Mouse (Mus musculus) midbrain, postnatal 0 days (tissue): ENCODE measurements around the gene Sstr4. TPM values are rescaled to one million over a fixed set of nuclear protein-coding genes. Genes with fewer than 3 reads are reported as not detected.

Experiments used
- ATAC-seq: fragments of 200-750 bp; cut with Nextera tagmentation; 2 replicates; pipeline ENCODE4 v1.8.0; 2017; ENCODE audit warnings: moderate number of reproducible peaks, mild to moderate bottlenecking, moderate TSS enrichment, moderate library complexity; ENCODE audit not compliant: low FRiP score
- DNase-seq: peaks from one replicate; pipeline ENCODE4 v3.0.0-alpha.2; 2015; ENCODE audit warnings: low spot score
- H3K27ac ChIP-seq: fragments of 300-500 bp; sonication (generic); 2 replicates; pipeline ENCODE4 v1.5.1; 2014; ENCODE audit warnings: low read depth, mild to moderate bottlenecking, low read length, mixed read lengths
- H3K27me3 ChIP-seq: fragments of 300-500 bp; sonication (generic); 2 replicates; pipeline ENCODE4 v1.6.1; 2014; ENCODE audit warnings: low read length, control low read depth, mixed read lengths; ENCODE audit not compliant: insufficient read depth
- H3K36me3 ChIP-seq: fragments of 300-500 bp; sonication (generic); 2 replicates; pipeline ENCODE4 v1.6.1; 2014; ENCODE audit warnings: low read length, control low read depth, mixed read lengths; ENCODE audit not compliant: insufficient read depth
- H3K4me1 ChIP-seq: fragments of 300-500 bp; sonication (generic); 2 replicates; pipeline ENCODE4 v1.6.1; 2014; ENCODE audit warnings: mild to moderate bottlenecking, control low read depth, antibody characterized with exemption, low read length, mixed read lengths; ENCODE audit not compliant: insufficient read depth
- H3K4me2 ChIP-seq: fragments of 300-500 bp; sonication (generic); 2 replicates; pipeline ENCODE4 v1.6.1; 2014; ENCODE audit warnings: low read depth, mild to moderate bottlenecking, low read length, mixed read lengths; ENCODE audit not compliant: poor library complexity, severe bottlenecking
- H3K4me3 ChIP-seq: fragments of 300-500 bp; sonication (generic); 2 replicates; pipeline ENCODE4 v1.5.1; 2014; ENCODE audit warnings: low read depth, mild to moderate bottlenecking, low read length, moderate library complexity
- H3K9ac ChIP-seq: fragments of 300-500 bp; sonication (generic); replicated peaks from 2 replicates; pipeline ENCODE4 v1.6.1; 2014; ENCODE audit warnings: mild to moderate bottlenecking, low read length, moderate library complexity, mixed read lengths; ENCODE audit not compliant: poor library complexity, severe bottlenecking
- H3K9me3 ChIP-seq: fragments of 300-500 bp; sonication (generic); 2 replicates; pipeline ENCODE4 v1.6.1; 2016; ENCODE audit warnings: low read length, control low read depth
- CTCF ChIP-seq: IDR thresholded peaks from 2 replicates; pipeline ENCODE4 v1.5.1; 2016; ENCODE audit warnings: antibody characterized with exemption, mild to moderate bottlenecking
- WGBS: fragments of 180-500 bp; shearing (Covaris S2); extraction: QIAGEN DNeasy Blood & Tissue Kit; methylation state at CpG from one replicate; pipeline ENCODE4 v1.1.7; 2014; 5-methylcytosine and 5-hydroxymethylcytosine counted together
- polyA plus RNA-seq: library from polyadenylated mRNA; unstranded; fragments of >200 nt; fragmentation: Nextera tagmentation; extraction: Ambion mirVana; gene quantifications from 2 replicates; pipeline ENCODE4 v1.2.1, GENCODE M21; 2015
- total RNA-seq: library from RNA; depleted of rRNA; stranded (reverse); fragments of >200 nt; gene quantifications from 2 replicates; pipeline ENCODE4 v1.2.3, GENCODE M21; 2014

Sstr4 gene
- total and polyA plus RNA-seq, 2 experiments from 2014 or later, result 2.7 to 14.0 TPM

DNA sequence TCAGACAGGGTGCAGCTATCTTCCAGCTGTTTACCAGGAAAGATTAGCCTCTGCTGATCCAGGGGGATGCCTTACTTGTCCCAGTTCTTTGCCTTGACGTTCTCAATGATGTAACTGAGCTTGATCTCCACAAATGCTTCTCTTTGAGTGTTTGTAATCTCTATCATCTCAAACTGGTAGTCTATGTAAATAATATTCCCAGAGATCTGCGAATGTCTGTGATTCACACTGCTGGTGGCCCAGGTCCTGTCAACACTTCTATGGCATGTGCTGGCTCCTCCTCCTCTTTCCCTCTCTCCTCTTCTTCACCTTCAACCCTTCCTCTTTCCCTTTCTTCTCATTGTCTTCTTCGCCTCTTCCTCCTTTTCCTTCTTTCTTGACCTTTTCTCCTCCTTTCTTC, 24.0 kb downstream of the Sstr4 start:
- no peak for ATAC-seq
- no peaks in the 10 kb centered on the region for H3K4me1 ChIP-seq
- H3K36me3 ChIP-seq, result no peaks in the 10 kb centered on the region
- no peak overlapping the region for H3K27ac ChIP-seq
- H3K27me3 ChIP-seq, result no peaks in the 10 kb centered on the region; the same call in 1 of the 2 replicates
- 71% methylated on average over 3 of the region's 3 CpGs for WGBS
- no peak overlapping the region for H3K4me2 ChIP-seq
- no peak overlapping the region for H3K9ac ChIP-seq
- no peak overlapping the region for H3K4me3 ChIP-seq
- DNase-seq, result no peak
- TF ChIP-seq CTCF, result no peak
- no peaks in the 10 kb centered on the region for H3K9me3 ChIP-seq

DNA sequence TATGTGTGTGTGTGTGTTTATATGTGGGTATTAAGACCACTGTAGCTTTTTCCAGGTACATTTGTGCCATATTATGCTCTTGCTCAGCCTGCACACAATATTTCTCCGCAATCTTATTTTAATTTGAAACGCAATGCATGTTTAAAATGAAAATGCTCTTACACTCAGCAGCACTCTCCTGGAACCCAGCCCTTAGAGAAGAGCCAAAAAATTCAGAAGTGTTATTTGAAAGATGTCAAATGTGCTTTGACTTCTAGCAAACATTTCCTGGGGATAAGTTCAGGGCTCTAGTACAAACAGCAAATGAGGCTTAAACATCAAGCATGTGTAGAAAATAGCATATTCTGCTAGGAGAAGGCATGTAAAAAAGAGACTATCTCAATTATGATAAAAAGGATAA, 24.6 kb downstream of the Sstr4 start:
- no peak overlapping the region for H3K9ac ChIP-seq
- no peaks in the 10 kb centered on the region; the same call in 1 of the 2 replicates for H3K27me3 ChIP-seq
- no peak for TF ChIP-seq CTCF
- no peak overlapping the region for H3K4me2 ChIP-seq
- DNase-seq (no peak), ATAC-seq (no peak)
- H3K4me3 ChIP-seq, result no peak overlapping the region
- no peak overlapping the region for H3K27ac ChIP-seq
- WGBS, result 76% methylated on average over 2 of the region's 2 CpGs
- no peaks in the 10 kb centered on the region for H3K4me1 ChIP-seq
- H3K9me3 ChIP-seq, result no peaks in the 10 kb centered on the region
- no peaks in the 10 kb centered on the region for H3K36me3 ChIP-seq

DNA sequence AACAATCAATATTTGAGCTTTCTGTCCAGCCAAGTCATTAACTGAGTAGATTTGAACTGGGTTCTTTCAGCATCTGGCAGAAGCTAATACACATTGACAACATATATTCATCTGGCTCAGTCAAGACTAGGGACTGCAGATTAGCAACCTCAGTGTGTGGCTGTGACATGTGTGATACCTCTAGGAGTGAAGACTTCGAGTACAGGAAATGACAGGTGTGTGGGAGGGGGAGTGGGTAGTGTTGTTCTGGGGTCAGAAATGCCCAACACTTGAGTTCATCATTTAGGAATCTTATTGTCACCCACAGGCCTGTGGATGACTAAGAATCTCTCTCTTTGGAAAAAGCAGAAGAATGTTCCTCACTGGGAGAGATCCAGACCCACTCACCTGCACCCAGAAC, 26.0 kb downstream of the Sstr4 start:
- Histone ChIP-seq H3K36me3 (no peaks in the 10 kb centered on the region), H3K27ac (no peak overlapping the region), H3K4me1 (no peaks in the 10 kb centered on the region), H3K9me3 (no peaks in the 10 kb centered on the region), H3K4me3 (no peak overlapping the region), H3K4me2 (no peak overlapping the region), H3K27me3 (no peaks in the 10 kb centered on the region; the same call in 1 of the 2 replicates), H3K9ac (no peak overlapping the region)
- TF ChIP-seq CTCF, result no peak
- DNase-seq, result no peak
- WGBS, result 69% methylated on average over 1 of the region's 1 CpGs
- no peak for ATAC-seq

DNA sequence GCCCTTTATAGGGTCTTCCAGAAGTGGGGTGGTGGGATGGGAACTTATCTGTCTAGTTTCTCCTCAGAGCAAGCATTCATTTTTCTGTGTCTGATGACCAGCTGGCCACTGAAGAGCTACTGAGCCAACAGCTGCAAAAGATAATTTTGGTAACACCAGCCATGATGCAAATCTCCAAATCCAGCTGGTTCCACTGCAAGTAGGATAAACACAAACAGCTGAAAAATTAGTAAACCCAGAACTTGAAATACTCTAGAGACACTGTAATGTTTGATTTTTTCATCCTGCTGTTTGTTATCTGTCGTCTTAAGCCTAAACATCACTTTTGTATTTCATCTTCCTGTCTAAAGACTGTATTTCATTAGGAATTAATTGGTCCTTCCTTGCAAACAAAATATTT, 26.6 kb downstream of the Sstr4 start:
- no peaks in the 10 kb centered on the region for H3K9me3 ChIP-seq
- H3K27ac ChIP-seq, result no peak overlapping the region
- ATAC-seq (no peak), DNase-seq (no peak)
- H3K36me3 ChIP-seq, result no peaks in the 10 kb centered on the region
- 71% methylated on average over 1 of the region's 1 CpGs for WGBS
- no peaks in the 10 kb centered on the region for H3K4me1 ChIP-seq
- H3K4me2 ChIP-seq, result no peak overlapping the region
- H3K27me3 ChIP-seq, result no peaks in the 10 kb centered on the region; the same call in 1 of the 2 replicates
- H3K9ac ChIP-seq, result no peak overlapping the region
- no peak for TF ChIP-seq CTCF
- H3K4me3 ChIP-seq, result no peak overlapping the region

GRCm38 (mm10) chr2:148425709-148426382, 30.7 kb downstream of the Sstr4 start:
- DNase-seq (no peak), ATAC-seq (no peak)
- Histone ChIP-seq H3K4me3 (no peak overlapping the region), H3K9me3 (no peaks in the 10 kb centered on the region), H3K9ac (no peak overlapping the region), H3K36me3 (no peaks in the 10 kb centered on the region), H3K4me1 (no peaks in the 10 kb centered on the region), H3K27me3 (no peaks in the 10 kb centered on the region), H3K27ac (no peak overlapping the region), H3K4me2 (no peak overlapping the region)
- 89% methylated on average over 5 of the region's 5 CpGs for WGBS
- TF ChIP-seq CTCF, result no peak

DNA sequence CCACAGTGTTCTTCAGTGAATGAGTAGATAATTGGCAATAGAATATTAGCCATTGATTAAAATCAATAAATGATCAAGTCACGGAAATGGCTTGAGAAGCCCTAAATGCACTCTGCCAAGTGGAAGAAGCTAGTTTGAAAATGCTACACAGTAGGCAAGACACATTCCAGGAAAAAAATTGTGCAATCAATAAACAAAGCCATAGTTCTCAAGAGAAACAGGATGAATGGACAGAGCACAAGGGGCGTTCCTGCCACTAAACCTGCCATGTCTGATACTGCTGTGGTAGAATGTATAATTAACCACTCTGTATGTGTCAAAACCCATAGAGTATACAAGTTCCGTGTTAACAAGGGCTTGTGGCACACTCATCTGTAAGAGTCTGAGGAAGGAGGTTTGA, 32.4 kb downstream of the Sstr4 start:
- Histone ChIP-seq H3K4me1 (no peaks in the 10 kb centered on the region), H3K4me3 (no peak overlapping the region), H3K9me3 (no peaks in the 10 kb centered on the region), H3K4me2 (no peak overlapping the region), H3K27me3 (no peaks in the 10 kb centered on the region), H3K9ac (no peak overlapping the region), H3K36me3 (no peaks in the 10 kb centered on the region), H3K27ac (no peak overlapping the region)
- WGBS, result 81% methylated on average over 3 of the region's 3 CpGs
- no peak for TF ChIP-seq CTCF
- ATAC-seq (no peak), DNase-seq (no peak)
